Mouse (Mus musculus) liver, embryonic 12.5 days (tissue): ENCODE results near the gene Padi1. TPM values are rescaled to one million over a fixed set of nuclear protein-coding genes. Genes with fewer than 3 reads are reported as not detected.

Source experiments
- ATAC-seq: fragments of 200-750 bp; cut with Nextera tagmentation; 2 replicates; pipeline ENCODE4 v1.8.0; 2017; ENCODE audit warnings: moderate number of reproducible peaks, mild to moderate bottlenecking, moderate library complexity
- H3K27ac ChIP-seq: fragments of 300-500 bp; sonication (generic); 2 replicates; pipeline ENCODE4 v1.5.1; 2016; ENCODE audit warnings: mild to moderate bottlenecking
- H3K27me3 ChIP-seq: fragments of 300-500 bp; sonication (generic); replicated peaks from 2 replicates; pipeline ENCODE4 v1.6.1; 2016; ENCODE audit warnings: mild to moderate bottlenecking, moderate library complexity
- H3K36me3 ChIP-seq: fragments of 300-500 bp; sonication (generic); 2 replicates; pipeline ENCODE4 v1.6.1; 2016; ENCODE audit warnings: mild to moderate bottlenecking, moderate library complexity
- H3K4me1 ChIP-seq: fragments of 300-500 bp; sonication (generic); 2 replicates; pipeline ENCODE4 v1.6.1; 2016
- H3K4me2 ChIP-seq: fragments of 300-500 bp; sonication (generic); 2 replicates; pipeline ENCODE4 v1.6.1; 2016; ENCODE audit warnings: mild to moderate bottlenecking, moderate library complexity
- H3K4me3 ChIP-seq: fragments of 300-500 bp; sonication (generic); 2 replicates; pipeline ENCODE4 v1.5.1; 2016; ENCODE audit warnings: mild to moderate bottlenecking, moderate library complexity
- H3K9ac ChIP-seq: fragments of 300-500 bp; sonication (generic); 2 replicates; pipeline ENCODE4 v1.6.1; 2016; ENCODE audit warnings: mild to moderate bottlenecking, moderate library complexity
- H3K9me3 ChIP-seq: fragments of 300-500 bp; sonication (generic); replicated peaks from 2 replicates; pipeline ENCODE4 v1.6.1; 2016; ENCODE audit warnings: mild to moderate bottlenecking, moderate library complexity
- WGBS: fragments of 180-500 bp; shearing (Covaris S2); methylation state at CpG from one replicate; pipeline ENCODE4 v1.1.7; 2016; ENCODE audit not compliant: insufficient replicate concordance; 5-methylcytosine and 5-hydroxymethylcytosine counted together
- polyA plus RNA-seq: library from polyadenylated mRNA; unstranded; fragments of >200 nt; fragmentation: Nextera tagmentation; extraction: Ambion mirVana; gene quantifications from 2 replicates; pipeline ENCODE4 v1.2.1, GENCODE M21; 2016

The Padi1 gene
- polyA plus RNA-seq, 1 experiment from 2014 or later, result not detected

- no peak for ATAC-seq
- Histone ChIP-seq H3K4me2 (no peak overlapping the region), H3K27ac (no peak overlapping the region), H3K4me1 (peaks cover 7% of the 10 kb centered on the region), H3K36me3 (no peaks in the 10 kb centered on the region), H3K27me3 (0 out of 2 replicates have a peak, but pooled peaks cover 5% of the 10 kb centered on the region), H3K4me3 (no peak overlapping the region), H3K9ac (no peak overlapping the region), H3K9me3 (no peaks in the 10 kb centered on the region)
- 72% methylated on average over 7 of the region's 7 CpGs for WGBS
These were observed 53.0 kb downstream of the Padi1 start for GRCm38 (mm10) chr4:140792584-140792983.

GRCm38 (mm10) chr4:140791071-140791470 is 54.5 kb downstream of the Padi1 start:
- WGBS, result 60% methylated on average over 16 of the region's 16 CpGs
- no peaks in the 10 kb centered on the region for H3K36me3 ChIP-seq
- no peaks in the 10 kb centered on the region for H3K27me3 ChIP-seq
- H3K4me2 ChIP-seq, result no peak overlapping the region
- 0 out of 2 replicates have a peak, but pooled peaks cover 5% of the 10 kb centered on the region for H3K9me3 ChIP-seq
- H3K27ac ChIP-seq, result no peak overlapping the region
- ATAC-seq, result no peak
- no peak overlapping the region for H3K4me3 ChIP-seq
- H3K4me1 ChIP-seq, result peaks cover 7% of the 10 kb centered on the region
- no peak overlapping the region for H3K9ac ChIP-seq

- Histone ChIP-seq H3K4me2 (no peak overlapping the region), H3K9me3 (0 out of 2 replicates have a peak, but pooled peaks cover 5% of the 10 kb centered on the region), H3K4me1 (peaks cover 7% of the 10 kb centered on the region), H3K4me3 (no peak overlapping the region), H3K27ac (no peak overlapping the region), H3K27me3 (no peaks in the 10 kb centered on the region), H3K9ac (no peak overlapping the region), H3K36me3 (no peaks in the 10 kb centered on the region)
- WGBS, result 70% methylated on average over 4 of the region's 4 CpGs
- ATAC-seq, result no peak
These were observed 55.6 kb downstream of the Padi1 start for GRCm38 (mm10) chr4:140789983-140790382.

GRCm38 (mm10) chr4:140788983-140789382 is 56.6 kb downstream of the Padi1 start:
- no peak for ATAC-seq
- H3K4me1 ChIP-seq, result peaks cover 7% of the 10 kb centered on the region
- no peak overlapping the region for H3K27ac ChIP-seq
- H3K9ac ChIP-seq, result no peak overlapping the region
- no peaks in the 10 kb centered on the region for H3K27me3 ChIP-seq
- no peak overlapping the region for H3K4me3 ChIP-seq
- WGBS, result 40% methylated on average over 6 of the region's 6 CpGs
- no peak overlapping the region for H3K4me2 ChIP-seq
- H3K9me3 ChIP-seq, result 0 out of 2 replicates have a peak, but pooled peaks cover 8% of the 10 kb centered on the region
- no peaks in the 10 kb centered on the region for H3K36me3 ChIP-seq

GRCm38 (mm10) chr4:140788264-140788663 is 57.3 kb downstream of the Padi1 start:
- Histone ChIP-seq H3K36me3 (no peaks in the 10 kb centered on the region), H3K9ac (no peak overlapping the region), H3K27me3 (no peaks in the 10 kb centered on the region), H3K9me3 (0 out of 2 replicates have a peak, but pooled peaks cover 8% of the 10 kb centered on the region), H3K4me2 (no peak overlapping the region), H3K4me3 (no peak overlapping the region), H3K4me1 (peaks cover 7% of the 10 kb centered on the region), H3K27ac (no peak overlapping the region)
- 54% methylated on average over 6 of the region's 6 CpGs for WGBS
- ATAC-seq, result no peak

DNA sequence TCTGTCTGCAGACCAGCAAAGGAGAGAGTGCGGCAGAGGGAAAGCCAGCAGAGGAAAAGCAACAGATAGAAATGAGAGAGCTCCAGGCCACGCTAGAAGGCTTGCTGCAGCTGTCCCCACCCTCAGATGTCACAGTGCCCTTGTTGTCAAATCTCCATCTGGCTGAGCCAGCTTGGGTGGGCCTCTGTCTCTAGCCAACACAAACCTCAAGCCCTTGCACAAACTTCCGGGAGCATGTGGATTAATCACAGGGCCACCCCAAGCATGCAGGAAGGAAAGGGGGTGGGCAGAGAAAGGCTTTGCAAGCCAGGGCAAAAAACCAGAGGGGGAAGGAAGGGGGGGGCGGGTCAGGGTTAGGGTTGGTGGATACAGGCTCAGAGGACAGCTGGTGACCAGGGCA is 58.2 kb downstream of the Padi1 start:
- no peak overlapping the region for H3K27ac ChIP-seq
- H3K9me3 ChIP-seq, result 0 out of 2 replicates have a peak, but pooled peaks cover 8% of the 10 kb centered on the region
- no peaks in the 10 kb centered on the region for H3K36me3 ChIP-seq
- 31% methylated on average over 3 of the region's 4 CpGs for WGBS
- H3K4me2 ChIP-seq, result no peak overlapping the region
- H3K27me3 ChIP-seq, result no peaks in the 10 kb centered on the region
- peaks cover 7% of the 10 kb centered on the region for H3K4me1 ChIP-seq
- no peak overlapping the region for H3K9ac ChIP-seq
- ATAC-seq, result 0 out of 2 replicates have a peak, but pooled peaks have one; percentile 19
- no peak overlapping the region for H3K4me3 ChIP-seq

DNA sequence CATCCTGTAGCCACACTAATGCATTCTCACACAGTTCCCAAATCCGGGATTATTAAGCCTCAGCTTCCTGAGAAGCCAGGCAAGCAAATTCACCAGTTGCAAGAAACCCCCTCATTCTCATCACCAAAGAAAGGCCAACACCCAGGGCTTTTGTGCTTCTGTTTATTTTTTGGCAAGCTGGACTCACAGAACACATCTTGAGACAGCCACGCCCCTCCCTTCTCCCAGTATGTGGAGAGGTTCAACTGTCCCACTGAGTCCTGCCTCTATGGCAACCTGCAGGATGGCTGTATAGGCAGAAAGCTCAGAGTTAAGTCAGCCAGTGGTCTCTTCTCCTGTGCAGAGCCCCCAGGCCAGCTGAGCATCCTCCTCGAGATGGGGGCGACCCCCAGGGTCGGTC is 60.4 kb downstream of the Padi1 start:
- no peaks in the 10 kb centered on the region for H3K36me3 ChIP-seq
- ATAC-seq, result no peak
- no peak overlapping the region for H3K9ac ChIP-seq
- no peaks in the 10 kb centered on the region for H3K27me3 ChIP-seq
- 0 out of 2 replicates have a peak, but pooled peaks cover 8% of the 10 kb centered on the region for H3K9me3 ChIP-seq
- H3K4me3 ChIP-seq, result no peak overlapping the region
- H3K4me2 ChIP-seq, result no peak overlapping the region
- WGBS, result 80% methylated on average over 5 of the region's 5 CpGs
- peaks cover 7% of the 10 kb centered on the region for H3K4me1 ChIP-seq
- no peak overlapping the region for H3K27ac ChIP-seq

DNA sequence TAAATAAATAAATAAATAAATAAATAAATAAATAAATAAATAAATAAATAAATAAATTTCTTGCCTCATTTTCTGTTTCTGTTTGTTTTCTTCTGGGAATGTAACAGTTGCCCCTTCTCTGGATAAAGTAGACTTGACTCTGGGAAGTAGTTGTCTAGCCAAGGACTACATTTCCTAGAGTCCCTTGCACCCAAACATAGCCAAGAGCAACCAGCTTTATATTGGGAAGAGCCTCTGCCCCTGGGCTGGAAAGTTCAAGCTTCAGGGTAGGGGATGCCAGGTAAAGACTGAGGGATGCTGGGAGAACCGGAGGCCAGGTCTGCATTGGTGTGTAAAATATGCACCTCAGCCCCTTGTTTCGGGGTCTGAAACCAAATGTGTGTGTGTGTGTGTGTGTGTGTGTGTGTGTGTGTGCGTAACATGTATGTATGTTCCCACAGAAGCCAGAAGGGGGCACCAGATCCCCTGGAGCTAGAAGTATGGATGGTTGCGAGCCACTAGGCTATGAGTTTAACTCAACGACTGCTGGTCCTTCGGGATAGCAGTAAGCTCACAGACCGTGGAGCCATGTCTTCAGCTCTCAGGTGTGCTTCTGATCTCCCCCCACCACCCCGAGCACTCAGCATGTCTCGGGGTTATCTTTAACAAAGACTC is 61.2 kb downstream of the Padi1 start:
- peaks cover 2% of the 10 kb centered on the region; the same call in 1 of the 2 replicates for H3K4me1 ChIP-seq
- 82% methylated on average over 9 of the region's 9 CpGs for WGBS
- no peak overlapping the region for H3K27ac ChIP-seq
- no peak overlapping the region for H3K4me3 ChIP-seq
- H3K4me2 ChIP-seq, result no peak overlapping the region
- ATAC-seq, result no peak
- H3K36me3 ChIP-seq, result no peaks in the 10 kb centered on the region
- 0 out of 2 replicates have a peak, but pooled peaks cover 8% of the 10 kb centered on the region for H3K9me3 ChIP-seq
- no peaks in the 10 kb centered on the region for H3K27me3 ChIP-seq
- no peak overlapping the region for H3K9ac ChIP-seq

DNA sequence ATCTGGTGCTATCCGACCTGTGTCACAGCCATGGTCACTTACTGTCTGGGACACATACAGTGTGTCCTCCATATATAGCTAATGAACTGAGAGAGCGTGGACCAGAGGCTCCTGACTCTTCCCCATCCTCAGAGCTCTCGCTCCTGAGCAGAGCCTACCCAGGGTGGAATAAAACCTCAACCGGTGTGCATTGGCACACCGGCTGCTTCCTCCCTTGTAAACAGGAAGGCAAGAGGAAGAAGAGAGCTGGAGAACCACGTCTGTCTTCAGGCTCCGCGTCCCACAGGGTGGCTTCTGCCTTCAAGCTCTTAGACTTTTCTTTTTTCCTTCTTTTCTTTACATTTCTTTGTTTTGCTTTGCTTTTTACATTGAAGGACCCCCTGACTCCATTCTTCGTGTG is 62.8 kb downstream of the Padi1 start:
- no peaks in the 10 kb centered on the region for H3K4me1 ChIP-seq
- no peak overlapping the region for H3K4me2 ChIP-seq
- 0 out of 2 replicates have a peak, but pooled peaks cover 8% of the 10 kb centered on the region for H3K9me3 ChIP-seq
- no peak overlapping the region for H3K4me3 ChIP-seq
- no peaks in the 10 kb centered on the region for H3K36me3 ChIP-seq
- H3K9ac ChIP-seq, result no peak overlapping the region
- ATAC-seq, result no peak
- no peak overlapping the region for H3K27ac ChIP-seq
- H3K27me3 ChIP-seq, result no peaks in the 10 kb centered on the region
- WGBS, result 46% methylated on average over 9 of the region's 9 CpGs

DNA sequence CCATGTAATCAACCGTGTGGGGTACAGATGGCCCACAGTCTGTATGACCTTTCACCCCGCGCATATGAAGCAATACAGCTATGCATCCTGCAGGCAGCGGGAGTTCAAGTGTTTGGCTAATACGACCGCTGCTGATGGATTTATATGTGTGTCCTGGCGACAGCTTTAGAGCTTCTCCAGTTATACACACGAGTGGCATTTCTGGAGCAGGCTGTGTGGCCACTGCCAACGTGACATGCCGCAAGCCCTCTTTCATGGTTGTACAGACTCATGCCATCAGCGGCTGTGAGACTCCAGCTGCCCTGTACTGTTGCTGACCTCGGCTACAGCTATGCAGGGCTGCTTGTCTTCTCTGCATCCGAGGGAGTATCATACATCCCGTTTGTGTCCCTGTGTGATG is 65.1 kb downstream of the Padi1 start:
- no peaks in the 10 kb centered on the region for H3K4me1 ChIP-seq
- H3K4me2 ChIP-seq, result no peak overlapping the region
- H3K4me3 ChIP-seq, result no peak overlapping the region
- no peaks in the 10 kb centered on the region for H3K36me3 ChIP-seq
- ATAC-seq, result no peak
- H3K27me3 ChIP-seq, result no peaks in the 10 kb centered on the region
- H3K9ac ChIP-seq, result no peak overlapping the region
- H3K9me3 ChIP-seq, result 0 out of 2 replicates have a peak, but pooled peaks cover 3% of the 10 kb centered on the region
- WGBS, result 72% methylated on average over 14 of the region's 14 CpGs
- H3K27ac ChIP-seq, result no peak overlapping the region

GRCm38 (mm10) chr4:140779803-140780397 is 65.7 kb downstream of the Padi1 start:
- H3K27ac ChIP-seq, result no peak overlapping the region
- no peak overlapping the region for H3K4me2 ChIP-seq
- 39% methylated on average over 19 of the region's 19 CpGs for WGBS

GRCm38 (mm10) chr4:140776623-140777022 is 69.0 kb downstream of the Padi1 start:
- H3K9ac ChIP-seq, result no peak overlapping the region
- H3K27me3 ChIP-seq, result peaks cover 4% of the 10 kb centered on the region; the same call in 1 of the 2 replicates
- H3K9me3 ChIP-seq, result no peaks in the 10 kb centered on the region
- ATAC-seq, result no peak
- H3K4me1 ChIP-seq, result no peaks in the 10 kb centered on the region
- no peaks in the 10 kb centered on the region for H3K36me3 ChIP-seq
- no peak overlapping the region for H3K4me2 ChIP-seq
- no peak overlapping the region for H3K4me3 ChIP-seq
- H3K27ac ChIP-seq, result no peak overlapping the region
- 55% methylated on average over 13 of the region's 13 CpGs for WGBS

More at GRCm38 (mm10) chr4:140779803-140780397, 65.7 kb downstream of the Padi1 start:
- no peak overlapping the region for H3K9ac ChIP-seq
- no peaks in the 10 kb centered on the region for H3K4me1 ChIP-seq
- ATAC-seq, result peak; percentile 53
- H3K36me3 ChIP-seq, result no peaks in the 10 kb centered on the region
- H3K27me3 ChIP-seq, result no peaks in the 10 kb centered on the region
- no peak overlapping the region for H3K4me3 ChIP-seq
- 0 out of 2 replicates have a peak, but pooled peaks cover 3% of the 10 kb centered on the region for H3K9me3 ChIP-seq
